Mouse (Mus musculus): ENCODE measurements around the gene Ube2h. TPM values are rescaled to one million over a fixed set of nuclear protein-coding genes. Genes with fewer than 3 reads are reported as not detected.

Gene Ube2h
- polyA plus RNA-seq, 1 experiment = 69.7 TPM

- 82% methylated on average over 4 of the region's 4 CpGs for WGBS
- peaks cover 9% of the 10 kb centered on the region for H3K27me3 ChIP-seq (ENCODE audit: control insufficient read depth, insufficient read depth, low read length)
- no peak overlapping the region for H3K4me3 ChIP-seq (ENCODE audit: extremely low read depth, insufficient read depth, insufficient read length)
- no peaks in the 10 kb centered on the region for H3K4me1 ChIP-seq (ENCODE audit: control insufficient read depth, insufficient read depth, insufficient read length)
- H3K27ac ChIP-seq (ENCODE audit: insufficient read depth, low read length) = no peak overlapping the region
- no peak for TF ChIP-seq CTCF (IDR thresholded peaks at IDR 0.05; ENCODE audit: extremely low read depth, insufficient read depth, insufficient read length, insufficient replicate concordance)
- no peak for TF ChIP-seq POLR2A (IDR thresholded peaks at IDR 0.05; ENCODE audit: low read depth, low read length)
- DNase-seq (ENCODE audit: low read depth in 1 of 2, low spot score in 2 of 2) = no peak
- no peaks in the 10 kb centered on the region for H3K36me3 ChIP-seq (ENCODE audit: control insufficient read depth, insufficient read depth, low read length)
Measured at GRCm38 (mm10) chr6:30183624-30184023, 120.7 kb downstream of the Ube2h start.

- WGBS = 78% methylated on average over 6 of the region's 6 CpGs
- Histone ChIP-seq H3K36me3 (ENCODE audit: control insufficient read depth, insufficient read depth, low read length) (no peaks in the 10 kb centered on the region), H3K4me3 (ENCODE audit: extremely low read depth, insufficient read depth, insufficient read length) (no peak overlapping the region), H3K27ac (ENCODE audit: insufficient read depth, low read length) (no peak overlapping the region), H3K4me1 (ENCODE audit: control insufficient read depth, insufficient read depth, insufficient read length) (peaks cover 3% of the 10 kb centered on the region; the same call in 1 of the 2 replicates), H3K27me3 (ENCODE audit: control insufficient read depth, insufficient read depth, low read length) (peaks cover 19% of the 10 kb centered on the region)
- no peak for DNase-seq (ENCODE audit: low read depth in 1 of 2, low spot score in 2 of 2)
- no peak for TF ChIP-seq CTCF (IDR thresholded peaks at IDR 0.05; ENCODE audit: extremely low read depth, insufficient read depth, insufficient read length, insufficient replicate concordance)
- TF ChIP-seq POLR2A (IDR thresholded peaks at IDR 0.05; ENCODE audit: low read depth, low read length) = no peak
Measured at GRCm38 (mm10) chr6:30182038-30182437, 122.3 kb downstream of the Ube2h start.

- TF ChIP-seq POLR2A (IDR thresholded peaks at IDR 0.05; ENCODE audit: low read depth, low read length) = no peak
- no peak for TF ChIP-seq CTCF (IDR thresholded peaks at IDR 0.05; ENCODE audit: extremely low read depth, insufficient read depth, insufficient read length, insufficient replicate concordance)
- WGBS = 46% methylated on average over 2 of the region's 2 CpGs
- Histone ChIP-seq H3K27me3 (ENCODE audit: control insufficient read depth, insufficient read depth, low read length) (peaks cover 25% of the 10 kb centered on the region), H3K4me3 (ENCODE audit: extremely low read depth, insufficient read depth, insufficient read length) (no peak overlapping the region), H3K4me1 (ENCODE audit: control insufficient read depth, insufficient read depth, insufficient read length) (peaks cover 9% of the 10 kb centered on the region), H3K27ac (ENCODE audit: insufficient read depth, low read length) (no peak overlapping the region), H3K36me3 (ENCODE audit: control insufficient read depth, insufficient read depth, low read length) (no peaks in the 10 kb centered on the region)
- DNase-seq (ENCODE audit: low read depth in 1 of 2, low spot score in 2 of 2) = no peak
Measured at GRCm38 (mm10) chr6:30180321-30180720, 124.0 kb downstream of the Ube2h start.

- TF ChIP-seq POLR2A (IDR thresholded peaks at IDR 0.05; ENCODE audit: low read depth, low read length) = no peak
- TF ChIP-seq CTCF (IDR thresholded peaks at IDR 0.05; ENCODE audit: extremely low read depth, insufficient read depth, insufficient read length, insufficient replicate concordance) = no peak
- Histone ChIP-seq H3K27ac (ENCODE audit: insufficient read depth, low read length) (no peak overlapping the region), H3K36me3 (ENCODE audit: control insufficient read depth, insufficient read depth, low read length) (no peaks in the 10 kb centered on the region), H3K4me1 (ENCODE audit: control insufficient read depth, insufficient read depth, insufficient read length) (peaks cover 15% of the 10 kb centered on the region), H3K27me3 (ENCODE audit: control insufficient read depth, insufficient read depth, low read length) (peaks cover 38% of the 10 kb centered on the region), H3K4me3 (ENCODE audit: extremely low read depth, insufficient read depth, insufficient read length) (no peak overlapping the region)
- WGBS = 22% methylated on average over 11 of the region's 11 CpGs
- no peak for DNase-seq (ENCODE audit: low read depth in 1 of 2, low spot score in 2 of 2)
Measured at GRCm38 (mm10) chr6:30179046-30179445, 125.3 kb downstream of the Ube2h start.

- no peak for DNase-seq (ENCODE audit: low read depth in 1 of 2, low spot score in 2 of 2)
- no peaks in the 10 kb centered on the region for H3K36me3 ChIP-seq (ENCODE audit: control insufficient read depth, insufficient read depth, low read length)
- H3K27ac ChIP-seq (ENCODE audit: insufficient read depth, low read length) = no peak overlapping the region
- no peak overlapping the region for H3K4me3 ChIP-seq (ENCODE audit: extremely low read depth, insufficient read depth, insufficient read length)
- 11% methylated on average over 27 of the region's 27 CpGs for WGBS
- peaks cover 47% of the 10 kb centered on the region for H3K27me3 ChIP-seq (ENCODE audit: control insufficient read depth, insufficient read depth, low read length)
- peaks cover 23% of the 10 kb centered on the region for H3K4me1 ChIP-seq (ENCODE audit: control insufficient read depth, insufficient read depth, insufficient read length)
- TF ChIP-seq CTCF (IDR thresholded peaks at IDR 0.05; ENCODE audit: extremely low read depth, insufficient read depth, insufficient read length, insufficient replicate concordance) (no peak), POLR2A (IDR thresholded peaks at IDR 0.05; ENCODE audit: low read depth, low read length) (no peak)
Measured at GRCm38 (mm10) chr6:30178023-30178639, 126.2 kb downstream of the Ube2h start.

GRCm38 (mm10) chr6:30177305-30177704 is 127.0 kb downstream of the Ube2h start:
- 13% methylated on average over 14 of the region's 14 CpGs for WGBS
- no peak overlapping the region for H3K27ac ChIP-seq (ENCODE audit: insufficient read depth, low read length)
- no peak overlapping the region for H3K4me3 ChIP-seq (ENCODE audit: extremely low read depth, insufficient read depth, insufficient read length)
- H3K27me3 ChIP-seq (ENCODE audit: control insufficient read depth, insufficient read depth, low read length) = peaks cover 55% of the 10 kb centered on the region
- DNase-seq (ENCODE audit: low read depth in 1 of 2, low spot score in 2 of 2) = no peak
- H3K4me1 ChIP-seq (ENCODE audit: control insufficient read depth, insufficient read depth, insufficient read length) = peaks cover 25% of the 10 kb centered on the region
- no peak for TF ChIP-seq CTCF (IDR thresholded peaks at IDR 0.05; ENCODE audit: extremely low read depth, insufficient read depth, insufficient read length, insufficient replicate concordance)
- TF ChIP-seq POLR2A (IDR thresholded peaks at IDR 0.05; ENCODE audit: low read depth, low read length) = no peak
- H3K36me3 ChIP-seq (ENCODE audit: control insufficient read depth, insufficient read depth, low read length) = no peaks in the 10 kb centered on the region

GRCm38 (mm10) chr6:30176496-30176895 is 127.8 kb downstream of the Ube2h start:
- WGBS = 11% methylated on average over 12 of the region's 12 CpGs
- H3K27ac ChIP-seq (ENCODE audit: insufficient read depth, low read length) = no peak overlapping the region
- H3K4me1 ChIP-seq (ENCODE audit: control insufficient read depth, insufficient read depth, insufficient read length) = peaks cover 25% of the 10 kb centered on the region
- no peak for DNase-seq (ENCODE audit: low read depth in 1 of 2, low spot score in 2 of 2)
- H3K27me3 ChIP-seq (ENCODE audit: control insufficient read depth, insufficient read depth, low read length) = peaks cover 60% of the 10 kb centered on the region
- TF ChIP-seq CTCF (IDR thresholded peaks at IDR 0.05; ENCODE audit: extremely low read depth, insufficient read depth, insufficient read length, insufficient replicate concordance) = no peak
- TF ChIP-seq POLR2A (IDR thresholded peaks at IDR 0.05; ENCODE audit: low read depth, low read length) = no peak
- H3K36me3 ChIP-seq (ENCODE audit: control insufficient read depth, insufficient read depth, low read length) = no peaks in the 10 kb centered on the region
- H3K4me3 ChIP-seq (ENCODE audit: extremely low read depth, insufficient read depth, insufficient read length) = no peak overlapping the region

Measured in spleen, adult 2 months (tissue).